Mouse (Mus musculus): ENCODE results near the gene Clec4a1. TPM values are rescaled to one million over a fixed set of nuclear protein-coding genes. Genes with fewer than 3 reads are reported as not detected.
A peak's percentile ranks its signal among the peaks of the same experiment; 100 is the strongest.

Clec4a1 gene
- 3.6 and 3.9 TPM in 2 replicates for polyA plus RNA-seq (2014; fragmentation: Nextera tagmentation; extraction: Ambion mirVana)

- Histone ChIP-seq H3K4me3 (ENCODE audit: low read depth, low read length) (no peak within 1 kb of the TSS), H3K36me3 (ENCODE audit: control insufficient read depth, insufficient read depth, low read length) (no peaks in the 10 kb centered on the region), H3K4me1 (replicated peaks; ENCODE audit: control insufficient read depth, insufficient read depth, low read length) (0 out of 2 replicates have a peak, but pooled peaks cover 3% of the 10 kb centered on the region), H3K4me2 (ENCODE audit: low read length) (no peak within 1 kb of the TSS), H3K9me3 (ENCODE audit: control insufficient read depth, low read length) (no peaks in the 10 kb centered on the region), H3K27ac (ENCODE audit: low read depth) (no peak within 1 kb of the TSS), H3K27me3 (replicated peaks; ENCODE audit: control insufficient read depth, insufficient read depth, low read length) (no peaks in the 10 kb centered on the region), H3K9ac (ENCODE audit: low read length) (no peak within 1 kb of the TSS)
- ATAC-seq (replicated peaks; ENCODE audit: low FRiP score, low TSS enrichment, low read depth) (no peak), DNase-seq (ENCODE audit: low spot score) (no peak)
- 38% methylated on average over 4 of the region's 4 CpGs for WGBS
Measured at GRCm38 (mm10) chr6:122921451-122921850, at the start of gene Clec4a1. TSS of gene Clec4a1 (plus strand) at chr6:122921848.

GRCm38 (mm10) chr6:122872800-122873199, 48.8 kb upstream of the Clec4a1 start:
- WGBS: 91% methylated on average over 5 of the region's 5 CpGs
- Histone ChIP-seq H3K36me3 (ENCODE audit: control insufficient read depth, insufficient read depth, low read length) (peaks cover 8% of the 10 kb centered on the region), H3K9ac (ENCODE audit: low read length) (no peak overlapping the region), H3K9me3 (ENCODE audit: control insufficient read depth, low read length) (no peaks in the 10 kb centered on the region), H3K4me1 (replicated peaks; ENCODE audit: control insufficient read depth, insufficient read depth, low read length) (peaks cover 6% of the 10 kb centered on the region; the same call in 1 of the 2 replicates), H3K27me3 (replicated peaks; ENCODE audit: control insufficient read depth, insufficient read depth, low read length) (no peaks in the 10 kb centered on the region), H3K27ac (ENCODE audit: low read depth) (no peak overlapping the region), H3K4me3 (ENCODE audit: low read depth, low read length) (no peak overlapping the region), H3K4me2 (ENCODE audit: low read length) (no peak overlapping the region)
- DNase-seq (ENCODE audit: low spot score): no peak
- ATAC-seq (replicated peaks; ENCODE audit: low FRiP score, low TSS enrichment, low read depth): no peak

- Histone ChIP-seq H3K27ac (ENCODE audit: low read depth) (peak within 1 kb of the TSS; percentile 86), H3K9me3 (ENCODE audit: control insufficient read depth, low read length) (no peaks in the 10 kb centered on the region), H3K4me1 (replicated peaks; ENCODE audit: control insufficient read depth, insufficient read depth, low read length) (peaks cover 6% of the 10 kb centered on the region; the same call in 1 of the 2 replicates), H3K27me3 (replicated peaks; ENCODE audit: control insufficient read depth, insufficient read depth, low read length) (no peaks in the 10 kb centered on the region), H3K4me3 (ENCODE audit: low read depth, low read length) (peak within 1 kb of the TSS; percentile 93), H3K36me3 (ENCODE audit: control insufficient read depth, insufficient read depth, low read length) (peaks cover 15% of the 10 kb centered on the region), H3K9ac (ENCODE audit: low read length) (peak within 1 kb of the TSS; percentile 88), H3K4me2 (ENCODE audit: low read length) (peak within 1 kb of the TSS; percentile 66)
- peak; percentile 93 for ATAC-seq (replicated peaks; ENCODE audit: low FRiP score, low TSS enrichment, low read depth)
- WGBS: 7% methylated on average over 43 of the region's 43 CpGs
- peak; percentile 98 for DNase-seq (ENCODE audit: low spot score)
Measured at GRCm38 (mm10) chr6:122873871-122874719, 47.6 kb upstream of the Clec4a1 start, which contains the start of gene Necap1. TSS of gene Necap1 (plus strand) at chr6:122874474.

- Histone ChIP-seq H3K4me2 (ENCODE audit: low read length) (peak overlapping the region; percentile 66), H3K27me3 (replicated peaks; ENCODE audit: control insufficient read depth, insufficient read depth, low read length) (no peaks in the 10 kb centered on the region), H3K27ac (ENCODE audit: low read depth) (peak overlapping the region; percentile 86), H3K9ac (ENCODE audit: low read length) (peak overlapping the region; percentile 88), H3K4me1 (replicated peaks; ENCODE audit: control insufficient read depth, insufficient read depth, low read length) (peaks cover 6% of the 10 kb centered on the region; the same call in 1 of the 2 replicates), H3K9me3 (ENCODE audit: control insufficient read depth, low read length) (no peaks in the 10 kb centered on the region), H3K36me3 (ENCODE audit: control insufficient read depth, insufficient read depth, low read length) (peaks cover 22% of the 10 kb centered on the region), H3K4me3 (ENCODE audit: low read depth, low read length) (peak overlapping the region; percentile 93)
- ATAC-seq (replicated peaks; ENCODE audit: low FRiP score, low TSS enrichment, low read depth) (peak; percentile 70), DNase-seq (ENCODE audit: low spot score) (no peak)
- WGBS: under 1% methylated on average over 31 of the region's 31 CpGs
Measured at GRCm38 (mm10) chr6:122874720-122875389, 46.8 kb upstream of the Clec4a1 start.

DNA sequence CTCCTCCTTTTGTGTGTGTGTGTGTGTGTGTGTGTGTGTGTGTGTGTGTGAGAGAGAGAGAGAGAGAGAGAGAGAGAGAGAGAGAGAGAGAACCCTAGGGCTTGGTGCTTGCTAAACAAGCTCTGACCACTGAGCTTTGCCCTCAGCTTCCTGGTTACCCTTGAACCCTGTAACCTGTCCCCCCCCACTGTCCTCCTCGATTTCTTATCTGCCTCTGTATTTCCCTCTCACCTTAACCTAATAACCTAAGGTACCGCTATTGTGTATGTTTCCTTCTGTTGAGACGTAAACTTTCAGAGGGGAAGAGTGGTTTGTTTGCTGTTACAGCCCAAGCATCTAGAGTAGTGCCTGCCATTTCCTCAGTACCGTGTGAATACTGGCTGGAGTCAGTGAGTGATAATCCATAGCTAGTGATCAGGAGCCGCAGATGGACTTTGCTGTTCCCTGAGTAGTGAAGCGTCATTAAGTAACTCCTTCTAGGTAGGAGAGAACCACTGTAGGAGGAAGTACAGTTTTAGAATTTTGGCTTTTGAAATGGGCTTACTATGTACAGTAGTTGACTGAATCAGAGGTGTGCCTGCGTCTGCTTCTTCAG, 42.4 kb upstream of the Clec4a1 start:
- Histone ChIP-seq H3K4me3 (ENCODE audit: low read depth, low read length) (no peak overlapping the region), H3K27ac (ENCODE audit: low read depth) (no peak overlapping the region), H3K9me3 (ENCODE audit: control insufficient read depth, low read length) (no peaks in the 10 kb centered on the region), H3K27me3 (replicated peaks; ENCODE audit: control insufficient read depth, insufficient read depth, low read length) (no peaks in the 10 kb centered on the region), H3K36me3 (ENCODE audit: control insufficient read depth, insufficient read depth, low read length) (peaks cover 66% of the 10 kb centered on the region), H3K4me1 (replicated peaks; ENCODE audit: control insufficient read depth, insufficient read depth, low read length) (peaks cover 6% of the 10 kb centered on the region; the same call in 1 of the 2 replicates), H3K4me2 (ENCODE audit: low read length) (no peak overlapping the region), H3K9ac (ENCODE audit: low read length) (no peak overlapping the region)
- no peak for ATAC-seq (replicated peaks; ENCODE audit: low FRiP score, low TSS enrichment, low read depth)
- WGBS: 83% methylated on average over 7 of the region's 7 CpGs
- DNase-seq (ENCODE audit: low spot score): no peak

GRCm38 (mm10) chr6:122879781-122880505, 41.7 kb upstream of the Clec4a1 start:
- WGBS: 78% methylated on average over 7 of the region's 7 CpGs
- ATAC-seq (replicated peaks; ENCODE audit: low FRiP score, low TSS enrichment, low read depth): no peak
- DNase-seq (ENCODE audit: low spot score): no peak
- Histone ChIP-seq H3K27ac (ENCODE audit: low read depth) (no peak overlapping the region), H3K36me3 (ENCODE audit: control insufficient read depth, insufficient read depth, low read length) (peaks cover 73% of the 10 kb centered on the region), H3K27me3 (replicated peaks; ENCODE audit: control insufficient read depth, insufficient read depth, low read length) (no peaks in the 10 kb centered on the region), H3K9me3 (ENCODE audit: control insufficient read depth, low read length) (no peaks in the 10 kb centered on the region), H3K9ac (ENCODE audit: low read length) (no peak overlapping the region), H3K4me1 (replicated peaks; ENCODE audit: control insufficient read depth, insufficient read depth, low read length) (peaks cover 6% of the 10 kb centered on the region; the same call in 1 of the 2 replicates), H3K4me2 (ENCODE audit: low read length) (no peak overlapping the region), H3K4me3 (ENCODE audit: low read depth, low read length) (no peak overlapping the region)

- Histone ChIP-seq H3K36me3 (ENCODE audit: control insufficient read depth, insufficient read depth, low read length) (peaks cover 86% of the 10 kb centered on the region), H3K4me2 (ENCODE audit: low read length) (no peak overlapping the region), H3K9ac (ENCODE audit: low read length) (no peak overlapping the region), H3K4me1 (replicated peaks; ENCODE audit: control insufficient read depth, insufficient read depth, low read length) (no peaks in the 10 kb centered on the region), H3K4me3 (ENCODE audit: low read depth, low read length) (no peak overlapping the region), H3K27me3 (replicated peaks; ENCODE audit: control insufficient read depth, insufficient read depth, low read length) (no peaks in the 10 kb centered on the region), H3K9me3 (ENCODE audit: control insufficient read depth, low read length) (no peaks in the 10 kb centered on the region), H3K27ac (ENCODE audit: low read depth) (no peak overlapping the region)
- ATAC-seq (replicated peaks; ENCODE audit: low FRiP score, low TSS enrichment, low read depth): no peak
- no peak for DNase-seq (ENCODE audit: low spot score)
- 88% methylated on average over 12 of the region's 12 CpGs for WGBS
Measured at GRCm38 (mm10) chr6:122881287-122881686, 40.4 kb upstream of the Clec4a1 start.

DNA sequence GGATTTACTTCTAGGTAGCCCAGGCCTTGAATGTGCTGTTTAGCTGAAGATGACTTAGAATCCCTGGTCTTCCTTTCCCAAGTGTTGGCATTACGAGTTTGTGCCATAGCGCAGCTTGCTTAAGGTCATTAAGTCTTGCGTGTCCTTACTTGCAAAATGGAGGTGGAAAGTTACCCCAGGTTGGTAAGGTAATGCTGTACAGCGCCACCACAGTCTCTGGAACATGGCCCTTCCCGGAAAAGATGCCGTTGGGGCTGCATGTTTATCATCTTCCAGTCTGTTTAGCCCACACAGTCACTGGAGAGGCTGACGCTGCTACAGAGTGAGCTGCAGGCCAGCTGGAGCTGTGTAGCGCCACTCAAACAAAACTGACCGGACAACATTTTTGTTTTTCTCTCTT, 38.0 kb upstream of the Clec4a1 start:
- ATAC-seq (replicated peaks; ENCODE audit: low FRiP score, low TSS enrichment, low read depth) (no peak), DNase-seq (ENCODE audit: low spot score) (peak; percentile 23)
- Histone ChIP-seq H3K9ac (ENCODE audit: low read length) (no peak overlapping the region), H3K27ac (ENCODE audit: low read depth) (no peak overlapping the region), H3K9me3 (ENCODE audit: control insufficient read depth, low read length) (no peaks in the 10 kb centered on the region), H3K36me3 (ENCODE audit: control insufficient read depth, insufficient read depth, low read length) (peaks cover 98% of the 10 kb centered on the region), H3K4me1 (replicated peaks; ENCODE audit: control insufficient read depth, insufficient read depth, low read length) (no peaks in the 10 kb centered on the region), H3K27me3 (replicated peaks; ENCODE audit: control insufficient read depth, insufficient read depth, low read length) (no peaks in the 10 kb centered on the region), H3K4me2 (ENCODE audit: low read length) (no peak overlapping the region), H3K4me3 (ENCODE audit: low read depth, low read length) (no peak overlapping the region)
- 94% methylated on average over 9 of the region's 9 CpGs for WGBS
